Mouse (Mus musculus) T-helper 1 cell (primary cell): ENCODE results near the gene Chrm3.

Source experiments
- in situ Hi-C: fragments of 300-600 bp; cut with MboI, MseI; formaldehyde crosslinking; loops from one replicate; pipeline ENCODE4 v1.15.1; 2025; ENCODE audit warnings: high pct_unique_total_duplicates

Gene Chrm3

GRCm38 (mm10) chr13:10236279-10236678, 124.4 kb downstream of the Chrm3 start:
- in situ Hi-C loops: no loop called here

- in situ Hi-C loops: no loop called here
These were observed 125.1 kb downstream of the Chrm3 start for GRCm38 (mm10) chr13:10235391-10236169.

GRCm38 (mm10) chr13:10220403-10220802, 140.2 kb downstream of the Chrm3 start:
- in situ Hi-C loops: no loop called here

GRCm38 (mm10) chr13:10212112-10212511, 148.5 kb downstream of the Chrm3 start:
- in situ Hi-C loops: no loop called here

- in situ Hi-C loops: no loop called here
These were observed 150.0 kb downstream of the Chrm3 start for GRCm38 (mm10) chr13:10210522-10211244.

- in situ Hi-C loops: no loop called here
These were observed 161.3 kb downstream of the Chrm3 start for GRCm38 (mm10) chr13:10199206-10199956.

GRCm38 (mm10) chr13:10189829-10190228, 170.8 kb downstream of the Chrm3 start:
- in situ Hi-C loops: no loop called here

- in situ Hi-C loops: no loop called here
These were observed 172.7 kb downstream of the Chrm3 start for GRCm38 (mm10) chr13:10187926-10188325.

GRCm38 (mm10) chr13:10183837-10184236, 176.8 kb downstream of the Chrm3 start:
- in situ Hi-C loops: no loop called here

GRCm38 (mm10) chr13:10182756-10183155, 177.9 kb downstream of the Chrm3 start:
- in situ Hi-C loops: no loop called here

- in situ Hi-C loops: loop anchor here (25.0 kb wide), 1 partner anchor 1367 kb away; no protein-coding TSS in a partner anchor
These were observed 190.1 kb downstream of the Chrm3 start for GRCm38 (mm10) chr13:10170529-10170928.

GRCm38 (mm10) chr13:10163354-10163753, 197.3 kb downstream of the Chrm3 start:
- in situ Hi-C loops: loop anchor here (25.0 kb wide), 1 partner anchor 1374 kb away; no protein-coding TSS in a partner anchor

GRCm38 (mm10) chr13:10157496-10157895, 203.2 kb downstream of the Chrm3 start:
- in situ Hi-C loops: loop anchor here (25.0 kb wide), 1 partner anchor 1380 kb away; no protein-coding TSS in a partner anchor

- in situ Hi-C loops: no loop called here
These were observed 220.1 kb downstream of the Chrm3 start for GRCm38 (mm10) chr13:10140573-10140972.

- in situ Hi-C loops: no loop called here
These were observed 221.8 kb downstream of the Chrm3 start for GRCm38 (mm10) chr13:10138878-10139277.

GRCm38 (mm10) chr13:10131064-10131463, 229.6 kb downstream of the Chrm3 start:
- in situ Hi-C loops: no loop called here

GRCm38 (mm10) chr13:10112211-10112610, 248.4 kb downstream of the Chrm3 start:
- in situ Hi-C loops: no loop called here

- in situ Hi-C loops: no loop called here
These were observed 251.1 kb downstream of the Chrm3 start for GRCm38 (mm10) chr13:10109542-10109941.

- in situ Hi-C loops: no loop called here
These were observed 253.3 kb downstream of the Chrm3 start for GRCm38 (mm10) chr13:10107331-10107730.

- in situ Hi-C loops: no loop called here
These were observed 269.9 kb downstream of the Chrm3 start for GRCm38 (mm10) chr13:10090778-10091177.

- in situ Hi-C loops: no loop called here
These were observed 274.3 kb downstream of the Chrm3 start for GRCm38 (mm10) chr13:10086336-10086735.

GRCm38 (mm10) chr13:10081896-10082426, 278.7 kb downstream of the Chrm3 start:
- in situ Hi-C loops: no loop called here
